Mouse (Mus musculus) lung, embryonic 14.5 days (tissue): ENCODE results near the gene Rsl24d1. TPM values are rescaled to one million over a fixed set of nuclear protein-coding genes. Genes with fewer than 3 reads are reported as not detected.

ENCODE experiments used
- ATAC-seq: fragments of 200-750 bp; cut with Nextera tagmentation; 2 replicates; pipeline ENCODE4 v1.8.0; 2017; ENCODE audit warnings: mild to moderate bottlenecking, moderate TSS enrichment, moderate library complexity; ENCODE audit not compliant: insufficient read depth
- DNase-seq: peaks from one replicate; pipeline ENCODE4 v3.0.0-alpha.2; 2015
- H3K27ac ChIP-seq: fragments of 300-500 bp; sonication (generic); 2 replicates; pipeline ENCODE4 v1.5.1; 2014; ENCODE audit warnings: low read depth, mild to moderate bottlenecking, moderate library complexity
- H3K27me3 ChIP-seq: fragments of 300-500 bp; sonication (generic); 2 replicates; pipeline ENCODE4 v1.6.1; 2014; ENCODE audit warnings: low read length, control low read depth; ENCODE audit not compliant: insufficient read depth
- H3K36me3 ChIP-seq: fragments of 300-500 bp; sonication (generic); 2 replicates; pipeline ENCODE4 v1.6.1; 2014; ENCODE audit warnings: control low read depth; ENCODE audit not compliant: insufficient read depth
- H3K4me1 ChIP-seq: fragments of 300-500 bp; sonication (generic); 2 replicates; pipeline ENCODE4 v1.6.1; 2014; ENCODE audit warnings: antibody characterized with exemption, control low read depth; ENCODE audit not compliant: insufficient read depth
- H3K4me2 ChIP-seq: fragments of 300-500 bp; sonication (generic); 2 replicates; pipeline ENCODE4 v1.6.1; 2014; ENCODE audit warnings: mild to moderate bottlenecking
- H3K4me3 ChIP-seq: fragments of 300-500 bp; sonication (generic); 2 replicates; pipeline ENCODE4 v1.5.1; 2014; ENCODE audit warnings: low read depth, low read length
- H3K9ac ChIP-seq: fragments of 300-500 bp; sonication (generic); 2 replicates; pipeline ENCODE4 v1.6.1; 2014
- H3K9me3 ChIP-seq: fragments of 300-500 bp; sonication (generic); 2 replicates; pipeline ENCODE4 v1.6.1; 2016; ENCODE audit warnings: low read depth, low read length, control low read depth
- CTCF ChIP-seq: IDR thresholded peaks from 2 replicates; pipeline ENCODE4 v1.5.1; 2016; ENCODE audit warnings: antibody characterized with exemption, low read depth
- WGBS: fragments of 180-500 bp; shearing (Covaris S2); extraction: QIAGEN DNeasy Blood & Tissue Kit; methylation state at CpG from one replicate; pipeline ENCODE4 v1.1.7; 2014; 5-methylcytosine and 5-hydroxymethylcytosine counted together
- polyA plus RNA-seq: library from polyadenylated mRNA; unstranded; fragments of >200 nt; fragmentation: Nextera tagmentation; extraction: Ambion mirVana; gene quantifications from 2 replicates; pipeline ENCODE4 v1.2.1, GENCODE M21; 2014

The Rsl24d1 gene
- polyA plus RNA-seq, 1 experiment from 2014 or later, result 115 TPM

GRCm38 (mm10) chr9:73121735-73122134, 8.5 kb downstream of the Rsl24d1 start:
- Histone ChIP-seq H3K9ac (no peak overlapping the region), H3K4me3 (no peak overlapping the region), H3K27ac (no peak overlapping the region), H3K9me3 (no peaks in the 10 kb centered on the region), H3K27me3 (no peaks in the 10 kb centered on the region), H3K4me1 (no peaks in the 10 kb centered on the region), H3K36me3 (peaks cover 77% of the 10 kb centered on the region), H3K4me2 (no peak overlapping the region)
- 70% methylated on average over 8 of the region's 8 CpGs for WGBS
- ATAC-seq (no peak), DNase-seq (peak; percentile 43)
- TF ChIP-seq CTCF, result peak; percentile 65

DNA sequence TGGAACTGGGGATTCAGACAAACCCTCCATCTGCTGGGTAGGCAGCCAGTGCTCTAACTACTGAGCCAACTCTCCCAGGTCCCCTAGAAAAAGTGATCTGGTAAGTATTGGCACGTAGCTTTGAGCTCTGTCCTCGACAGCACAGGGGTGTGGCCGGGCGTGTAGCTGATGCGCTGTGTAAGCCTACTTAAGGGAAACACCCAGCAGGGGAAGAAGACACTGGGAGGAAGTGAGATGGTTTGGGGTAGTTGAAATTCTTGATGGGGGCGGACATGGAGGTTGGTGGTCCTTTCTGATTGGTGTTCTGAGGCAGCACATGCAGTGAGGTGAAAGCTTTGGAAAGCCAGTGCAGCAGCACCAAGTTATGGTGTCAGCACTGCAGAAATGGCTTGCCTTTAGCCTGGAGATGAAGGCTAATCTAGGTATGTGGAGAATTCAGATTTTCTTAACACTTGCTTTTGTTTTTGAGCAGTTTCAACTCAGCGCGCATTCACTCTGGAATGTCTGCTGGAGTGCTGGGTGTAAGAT, 11.9 kb downstream of the Rsl24d1 start:
- Histone ChIP-seq H3K36me3 (peaks cover 83% of the 10 kb centered on the region), H3K4me2 (no peak overlapping the region), H3K4me1 (no peaks in the 10 kb centered on the region), H3K4me3 (no peak overlapping the region), H3K9ac (no peak overlapping the region), H3K27me3 (no peaks in the 10 kb centered on the region), H3K27ac (no peak overlapping the region), H3K9me3 (no peaks in the 10 kb centered on the region)
- no peak for DNase-seq
- WGBS, result 85% methylated on average over 8 of the region's 8 CpGs
- no peak for ATAC-seq
- no peak for TF ChIP-seq CTCF

DNA sequence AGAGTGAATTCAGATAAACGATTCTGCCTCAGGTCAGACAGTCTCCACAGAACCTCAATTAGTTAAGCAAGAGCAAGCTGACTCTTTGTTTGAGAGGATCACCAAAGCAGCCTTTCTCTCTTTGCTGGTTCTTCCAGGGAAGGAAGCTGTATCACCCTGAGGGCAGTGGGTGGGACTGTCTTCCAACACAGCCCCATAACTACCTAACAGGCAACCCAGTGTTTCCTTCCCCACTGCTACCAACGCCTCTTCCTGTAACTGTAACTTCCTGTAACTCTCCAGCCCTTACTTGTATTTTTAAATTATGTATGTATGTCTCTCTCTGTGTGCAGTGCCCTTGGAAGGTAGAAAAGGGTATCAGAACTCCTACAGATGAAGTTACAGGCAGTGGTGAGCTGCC, 14.2 kb downstream of the Rsl24d1 start:
- Histone ChIP-seq H3K36me3 (peaks cover 62% of the 10 kb centered on the region), H3K27ac (no peak overlapping the region), H3K4me3 (no peak overlapping the region), H3K4me2 (no peak overlapping the region), H3K9ac (no peak overlapping the region), H3K9me3 (no peaks in the 10 kb centered on the region), H3K4me1 (no peaks in the 10 kb centered on the region), H3K27me3 (no peaks in the 10 kb centered on the region)
- no peak for TF ChIP-seq CTCF
- DNase-seq, result no peak
- 74% methylated on average over 2 of the region's 2 CpGs for WGBS
- no peak for ATAC-seq

GRCm38 (mm10) chr9:73129875-73130274, 16.6 kb downstream of the Rsl24d1 start:
- no peak overlapping the region for H3K27ac ChIP-seq
- H3K9me3 ChIP-seq, result no peaks in the 10 kb centered on the region
- no peak for ATAC-seq
- TF ChIP-seq CTCF, result no peak
- H3K27me3 ChIP-seq, result no peaks in the 10 kb centered on the region
- H3K4me3 ChIP-seq, result no peak overlapping the region
- H3K36me3 ChIP-seq, result peaks cover 45% of the 10 kb centered on the region
- H3K9ac ChIP-seq, result no peak overlapping the region
- H3K4me2 ChIP-seq, result no peak overlapping the region
- no peak for DNase-seq
- no peaks in the 10 kb centered on the region for H3K4me1 ChIP-seq
- WGBS, result 70% methylated on average over 8 of the region's 8 CpGs

DNA sequence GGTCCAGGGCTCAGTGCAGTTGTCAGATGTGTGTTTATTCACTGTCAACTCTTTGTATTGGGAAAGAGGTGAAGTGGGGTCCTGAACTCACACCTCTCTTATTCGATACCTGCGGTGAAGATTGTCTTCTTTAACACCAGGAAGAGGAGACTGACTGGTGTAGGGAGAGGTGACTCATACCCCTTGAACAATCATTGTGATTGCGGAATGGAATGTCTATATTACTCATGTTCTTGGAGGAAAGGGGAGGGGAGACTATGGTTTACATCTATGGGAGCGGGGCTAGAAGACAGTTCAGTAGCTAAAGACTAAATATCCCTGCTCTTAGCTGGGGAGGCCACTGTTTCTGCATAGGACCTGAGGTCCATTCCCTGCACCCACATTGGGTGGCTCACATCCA, 17.3 kb downstream of the Rsl24d1 start:
- Histone ChIP-seq H3K27ac (no peak overlapping the region), H3K4me1 (no peaks in the 10 kb centered on the region), H3K4me3 (no peak overlapping the region), H3K9ac (no peak overlapping the region), H3K27me3 (no peaks in the 10 kb centered on the region), H3K36me3 (peaks cover 39% of the 10 kb centered on the region), H3K9me3 (no peaks in the 10 kb centered on the region), H3K4me2 (no peak overlapping the region)
- no peak for ATAC-seq
- WGBS, result 57% methylated on average over 4 of the region's 4 CpGs
- TF ChIP-seq CTCF, result no peak
- DNase-seq, result no peak

GRCm38 (mm10) chr9:73137341-73137886, 24.2 kb downstream of the Rsl24d1 start:
- no peak overlapping the region for H3K4me2 ChIP-seq
- no peak for ATAC-seq
- H3K9ac ChIP-seq, result no peak overlapping the region
- H3K27me3 ChIP-seq, result no peaks in the 10 kb centered on the region
- H3K4me3 ChIP-seq, result no peak overlapping the region
- DNase-seq, result no peak
- WGBS, result 48% methylated on average over 11 of the region's 11 CpGs
- no peak for TF ChIP-seq CTCF
- H3K4me1 ChIP-seq, result no peaks in the 10 kb centered on the region
- no peaks in the 10 kb centered on the region for H3K9me3 ChIP-seq
- H3K36me3 ChIP-seq, result no peaks in the 10 kb centered on the region
- H3K27ac ChIP-seq, result no peak overlapping the region

DNA sequence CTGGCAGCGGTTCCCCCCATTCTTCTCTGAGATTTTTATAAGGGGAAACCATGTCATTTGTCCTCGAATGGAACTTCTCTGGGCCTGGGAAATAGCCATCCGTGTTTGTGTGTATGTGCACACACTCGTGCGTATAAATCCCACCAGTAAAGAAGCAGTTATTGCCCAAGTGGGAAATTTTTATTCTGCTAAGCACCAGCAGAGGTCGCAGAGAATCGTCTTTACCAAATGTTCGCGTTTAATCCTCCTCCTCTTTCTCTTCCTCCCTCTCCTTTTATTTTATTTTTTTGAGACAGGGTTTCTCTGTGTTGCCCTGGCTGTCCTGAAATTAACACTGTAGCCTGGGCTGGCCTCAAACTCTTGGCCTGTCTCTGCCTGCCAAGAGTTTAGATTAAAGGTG, 41.1 kb downstream of the Rsl24d1 start:
- WGBS, result 49% methylated on average over 9 of the region's 9 CpGs

More for the DNA sequence above, 41.1 kb downstream of the Rsl24d1 start:
- Histone ChIP-seq H3K9ac (no peak overlapping the region), H3K9me3 (no peaks in the 10 kb centered on the region), H3K27me3 (no peaks in the 10 kb centered on the region), H3K36me3 (no peaks in the 10 kb centered on the region), H3K4me2 (no peak overlapping the region), H3K27ac (no peak overlapping the region), H3K4me3 (no peak overlapping the region), H3K4me1 (no peaks in the 10 kb centered on the region)
- DNase-seq (peak; percentile 46), ATAC-seq (no peak)
- TF ChIP-seq CTCF, result peak; percentile 48
